Mouse (Mus musculus): ENCODE data around the gene Rtn4rl1.

GRCm38 (mm10) chr11:75162591-75163080, 30.9 kb upstream of the Rtn4rl1 start:
- TF ChIP-seq CTCF (IDR thresholded peaks at IDR 0.05; ENCODE audit: insufficient read depth, low read depth, low read length) = no peak
- no peak for TF ChIP-seq POLR2A (IDR thresholded peaks at IDR 0.05; ENCODE audit: insufficient read depth, low read depth, low read length)

Data from olfactory bulb, adult 2 months (tissue).